Mouse (Mus musculus): ENCODE measurements at regions not wholly inside any gene's neighbourhood (a gene's known extent, or its start where the extent isn't known, plus 50 kb on each side); places are given as distances from the start of the nearest gene placed in this dataset.

GRCm38 (mm10) chr11:110670626-110671508, 271.9 kb downstream of the Map2k6 start:
- ATAC-seq (no peak), DNase-seq (no peak)
- no peak overlapping the region for H3K4me2 ChIP-seq (ENCODE audit: low read depth, low read length)
- no peak overlapping the region for H3K27ac ChIP-seq (ENCODE audit: low read depth)
- TF ChIP-seq EP300 (IDR thresholded peaks at IDR 0.05; ENCODE audit: low read depth) (no peak), CTCF (IDR thresholded peaks at IDR 0.05; ENCODE audit: low read depth) (no peak)
- no peak overlapping the region for H3K9ac ChIP-seq (replicated peaks)
- H3K36me3 ChIP-seq (replicated peaks; ENCODE audit: insufficient read depth, low read length): no peaks in the 10 kb centered on the region
- H3K27me3 ChIP-seq (ENCODE audit: insufficient read depth, low read length): no peaks in the 10 kb centered on the region
- WGBS (ENCODE audit: insufficient replicate concordance): 77% methylated on average over 12 of the region's 12 CpGs
- no peak overlapping the region for H3K4me3 ChIP-seq (ENCODE audit: low read depth, low read length)
- no peaks in the 10 kb centered on the region for H3K4me1 ChIP-seq (ENCODE audit: insufficient read depth)
- H3K9me3 ChIP-seq (ENCODE audit: low read length): no peaks in the 10 kb centered on the region

- Histone ChIP-seq H3K27ac (ENCODE audit: low read depth) (no peak overlapping the region), H3K4me3 (ENCODE audit: low read depth, low read length) (no peak overlapping the region), H3K27me3 (ENCODE audit: insufficient read depth, low read length) (no peaks in the 10 kb centered on the region), H3K4me1 (ENCODE audit: insufficient read depth) (no peaks in the 10 kb centered on the region), H3K36me3 (replicated peaks; ENCODE audit: insufficient read depth, low read length) (no peaks in the 10 kb centered on the region), H3K9me3 (ENCODE audit: low read length) (no peaks in the 10 kb centered on the region), H3K4me2 (ENCODE audit: low read depth, low read length) (no peak overlapping the region), H3K9ac (replicated peaks) (no peak overlapping the region)
- DNase-seq: no peak
- no peak for ATAC-seq
- 50% methylated on average over 1 of the region's 1 CpGs for WGBS (ENCODE audit: insufficient replicate concordance)
- no peak for TF ChIP-seq EP300 (IDR thresholded peaks at IDR 0.05; ENCODE audit: low read depth)
- TF ChIP-seq CTCF (IDR thresholded peaks at IDR 0.05; ENCODE audit: low read depth): no peak
Measured at GRCm38 (mm10) chr11:110672941-110673340, 274.0 kb downstream of the Map2k6 start.

- Histone ChIP-seq H3K4me2 (ENCODE audit: low read depth, low read length) (no peak overlapping the region), H3K4me1 (ENCODE audit: insufficient read depth) (no peaks in the 10 kb centered on the region), H3K36me3 (replicated peaks; ENCODE audit: insufficient read depth, low read length) (no peaks in the 10 kb centered on the region), H3K9me3 (ENCODE audit: low read length) (no peaks in the 10 kb centered on the region), H3K9ac (replicated peaks) (no peak overlapping the region), H3K27ac (ENCODE audit: low read depth) (no peak overlapping the region), H3K4me3 (ENCODE audit: low read depth, low read length) (no peak overlapping the region), H3K27me3 (ENCODE audit: insufficient read depth, low read length) (no peaks in the 10 kb centered on the region)
- WGBS (ENCODE audit: insufficient replicate concordance): 59% methylated on average over 4 of the region's 4 CpGs
- TF ChIP-seq EP300 (IDR thresholded peaks at IDR 0.05; ENCODE audit: low read depth): no peak
- no peak for TF ChIP-seq CTCF (IDR thresholded peaks at IDR 0.05; ENCODE audit: low read depth)
- DNase-seq (peak; percentile 19), ATAC-seq (no peak)
Measured at GRCm38 (mm10) chr11:110692824-110693223, 275.0 kb upstream of the Kcnj16 start.

- H3K27me3 ChIP-seq (ENCODE audit: insufficient read depth, low read length): no peaks in the 10 kb centered on the region
- H3K4me2 ChIP-seq (ENCODE audit: low read depth, low read length): no peak overlapping the region
- ATAC-seq (no peak), DNase-seq (no peak)
- no peak overlapping the region for H3K9ac ChIP-seq (replicated peaks)
- no peak overlapping the region for H3K4me3 ChIP-seq (ENCODE audit: low read depth, low read length)
- TF ChIP-seq EP300 (IDR thresholded peaks at IDR 0.05; ENCODE audit: low read depth) (no peak), CTCF (IDR thresholded peaks at IDR 0.05; ENCODE audit: low read depth) (no peak)
- H3K9me3 ChIP-seq (ENCODE audit: low read length): no peaks in the 10 kb centered on the region
- H3K4me1 ChIP-seq (ENCODE audit: insufficient read depth): no peaks in the 10 kb centered on the region
- no peaks in the 10 kb centered on the region for H3K36me3 ChIP-seq (replicated peaks; ENCODE audit: insufficient read depth, low read length)
- no peak overlapping the region for H3K27ac ChIP-seq (ENCODE audit: low read depth)
- 53% methylated on average over 6 of the region's 6 CpGs for WGBS (ENCODE audit: insufficient replicate concordance)
Measured at GRCm38 (mm10) chr11:110697067-110697466, 270.8 kb upstream of the Kcnj16 start.

- Histone ChIP-seq H3K4me3 (ENCODE audit: low read depth, low read length) (no peak overlapping the region), H3K4me1 (ENCODE audit: insufficient read depth) (no peaks in the 10 kb centered on the region), H3K36me3 (replicated peaks; ENCODE audit: insufficient read depth, low read length) (no peaks in the 10 kb centered on the region), H3K9me3 (ENCODE audit: low read length) (no peaks in the 10 kb centered on the region), H3K4me2 (ENCODE audit: low read depth, low read length) (no peak overlapping the region), H3K9ac (replicated peaks) (no peak overlapping the region), H3K27ac (ENCODE audit: low read depth) (no peak overlapping the region), H3K27me3 (ENCODE audit: insufficient read depth, low read length) (no peaks in the 10 kb centered on the region)
- WGBS (ENCODE audit: insufficient replicate concordance): 68% methylated on average over 5 of the region's 5 CpGs
- ATAC-seq (no peak), DNase-seq (no peak)
- TF ChIP-seq CTCF (IDR thresholded peaks at IDR 0.05; ENCODE audit: low read depth) (no peak), EP300 (IDR thresholded peaks at IDR 0.05; ENCODE audit: low read depth) (no peak)
Measured at GRCm38 (mm10) chr11:110698342-110698741, 269.5 kb upstream of the Kcnj16 start.

- Histone ChIP-seq H3K36me3 (replicated peaks; ENCODE audit: insufficient read depth, low read length) (no peaks in the 10 kb centered on the region), H3K9ac (replicated peaks) (no peak overlapping the region), H3K4me2 (ENCODE audit: low read depth, low read length) (no peak overlapping the region), H3K4me1 (ENCODE audit: insufficient read depth) (no peaks in the 10 kb centered on the region), H3K9me3 (ENCODE audit: low read length) (no peaks in the 10 kb centered on the region), H3K27ac (ENCODE audit: low read depth) (no peak overlapping the region), H3K4me3 (ENCODE audit: low read depth, low read length) (no peak overlapping the region), H3K27me3 (ENCODE audit: insufficient read depth, low read length) (no peaks in the 10 kb centered on the region)
- 63% methylated on average over 2 of the region's 2 CpGs for WGBS (ENCODE audit: insufficient replicate concordance)
- DNase-seq (no peak), ATAC-seq (no peak)
- TF ChIP-seq EP300 (IDR thresholded peaks at IDR 0.05; ENCODE audit: low read depth): no peak
- no peak for TF ChIP-seq CTCF (IDR thresholded peaks at IDR 0.05; ENCODE audit: low read depth)
Measured at GRCm38 (mm10) chr11:110700976-110701375, 266.9 kb upstream of the Kcnj16 start.

All from liver, postnatal 0 days (tissue).